In the genomic region with DNA sequence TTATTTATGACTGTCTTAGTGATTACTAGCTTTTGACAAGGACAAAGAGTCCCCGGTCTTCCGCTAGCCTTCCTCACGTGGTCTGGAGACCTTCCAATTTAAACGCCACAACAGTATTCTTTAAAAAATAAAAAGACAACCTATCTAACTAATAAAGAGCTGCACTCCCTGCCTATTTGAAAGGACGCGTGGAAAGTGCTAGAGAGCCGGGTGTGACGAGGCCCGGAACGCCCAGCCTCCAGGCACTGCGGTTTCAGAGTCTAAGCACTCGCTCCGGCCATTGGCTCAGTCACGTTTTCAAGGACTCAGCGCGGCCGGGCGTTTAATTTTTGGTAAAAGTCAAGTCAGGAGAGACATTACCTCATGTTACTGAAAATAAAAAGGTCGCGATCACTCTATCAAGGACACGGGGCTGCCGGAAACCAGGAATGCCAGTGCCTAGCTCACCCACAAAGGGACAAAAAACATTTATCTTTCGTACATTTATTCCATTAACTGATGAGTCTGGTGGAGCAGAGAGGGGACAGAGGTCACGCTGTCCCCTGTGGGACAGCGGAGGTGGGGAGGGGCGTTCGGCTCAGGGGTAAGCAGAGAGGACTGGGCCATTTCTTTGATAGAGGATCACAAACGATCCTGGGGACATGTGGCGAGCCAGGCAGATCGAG, we compare ENCODE assay signal across 8 mouse cellular contexts. TPM values are rescaled to one million over a fixed set of nuclear protein-coding genes. Genes with fewer than 3 reads are reported as not detected.
DNase-seq lines count a peak whose midpoint lies in the region; ATAC-seq and TF ChIP-seq lines count a peak whose summit lies in the region.

No protein-coding gene starts in this region.

- no peaks in the 10 kb centered on the region for H3K9me3 ChIP-seq in embryonic facial prominence, embryonic 14.5 days (ENCODE audit: control insufficient read depth, low read length)
- H3K9me3 ChIP-seq in liver, embryonic 12.5 days (replicated peaks) = no peaks in the 10 kb centered on the region

- H3K79me2 ChIP-seq in myocyte (ENCODE audit: control insufficient read depth, insufficient read depth) = peaks cover 21% of the 10 kb centered on the region

- 2% methylated on average over 30 of the region's 30 CpGs for WGBS in embryonic facial prominence, embryonic 14.5 days
- WGBS in liver, embryonic 12.5 days (ENCODE audit: insufficient replicate concordance) = under 1% methylated on average over 30 of the region's 30 CpGs

- peak overlapping the region; percentile 99 for H3K27ac ChIP-seq in embryonic facial prominence, embryonic 14.5 days (replicated peaks; ENCODE audit: low read depth, low read length)
- peak overlapping the region; percentile 98 for H3K27ac ChIP-seq in liver, embryonic 12.5 days

- peaks cover 30% of the 10 kb centered on the region for H3K36me3 ChIP-seq in embryonic facial prominence, embryonic 14.5 days (ENCODE audit: control insufficient read depth, insufficient read depth, low read length)
- H3K36me3 ChIP-seq in liver, embryonic 12.5 days = peaks cover 33% of the 10 kb centered on the region
- H3K36me3 ChIP-seq in myocyte (ENCODE audit: control insufficient read depth, insufficient read depth) = peaks cover 17% of the 10 kb centered on the region

- peak overlapping the region; percentile 85 for H3K4me2 ChIP-seq in embryonic facial prominence, embryonic 14.5 days (ENCODE audit: low read depth, low read length)
- H3K4me2 ChIP-seq in liver, embryonic 12.5 days = peak overlapping the region; percentile 81
- peak overlapping the region; percentile 92 for H3K4me2 ChIP-seq in myocyte (ENCODE audit: low read depth)

- peak overlapping the region; percentile 98 for H3ac ChIP-seq in myocyte (ENCODE audit: control insufficient read depth, insufficient read length)

- peak overlapping the region; percentile 89 for H3K9ac ChIP-seq in embryonic facial prominence, embryonic 14.5 days (ENCODE audit: low read depth, low read length)
- H3K9ac ChIP-seq in liver, embryonic 12.5 days = peak overlapping the region; percentile 91

- peak; percentile 10 for ATAC-seq in embryonic facial prominence, embryonic 14.5 days (ENCODE audit: low read depth)
- peak; percentile 1 for ATAC-seq in liver, embryonic 12.5 days

- peak; percentile 62 for TF ChIP-seq POLR2A in myocyte (IDR thresholded peaks at IDR 0.05; ENCODE audit: insufficient read length, low read depth)

- peak overlapping the region; percentile 95 for H3K4me3 ChIP-seq in embryonic facial prominence, embryonic 14.5 days (ENCODE audit: low read depth, low read length)
- peak overlapping the region; percentile 98 for H3K4me3 ChIP-seq in liver, embryonic 12.5 days
- H3K4me3 ChIP-seq in myocyte = peak overlapping the region; percentile 76

- peaks cover 8% of the 10 kb centered on the region; the same call in 1 of the 2 replicates for H3K4me1 ChIP-seq in embryonic facial prominence, embryonic 14.5 days (ENCODE audit: control insufficient read depth, insufficient read depth, low read length)
- H3K4me1 ChIP-seq in liver, embryonic 12.5 days = peaks cover 30% of the 10 kb centered on the region

- H3K27me3 ChIP-seq in embryonic facial prominence, embryonic 14.5 days (replicated peaks; ENCODE audit: control insufficient read depth, insufficient read depth, low read length) = no peaks in the 10 kb centered on the region
- no peaks in the 10 kb centered on the region for H3K27me3 ChIP-seq in liver, embryonic 12.5 days (replicated peaks)
- H3K27me3 ChIP-seq in myocyte (ENCODE audit: control insufficient read depth, insufficient read depth, insufficient read length) = no peaks in the 10 kb centered on the region

- DNase-seq in 3T3-L1 (ENCODE audit: low read depth, low spot score) = peak; percentile 94
- peak; percentile 87 to 92 for DNase-seq in adrenal gland, postnatal 36 days
- DNase-seq in embryonic facial prominence, embryonic 14.5 days (ENCODE audit: low spot score) = peak; percentile 89
- peak; percentile 87 to 88 for DNase-seq in heart, adult 9 months (ENCODE audit: low spot score in 2 of 2)
- DNase-seq in kidney, adult 9 months = peak; percentile 91
- DNase-seq in spleen, postnatal 4 days (ENCODE audit: low spot score in 2 of 2) = peak; percentile 77 to 88

TF ChIP-seq in myocyte, 11 proteins besides CTCF, POLR2A, EP300 and RAD21:
- TF ChIP-seq MAX (IDR thresholded peaks at IDR 0.05; ENCODE audit: low read depth) (no peak), MYOD1 (IDR thresholded peaks at IDR 0.05; ENCODE audit: control insufficient read depth in 1 of 3, insufficient read length in 2 of 3, low read depth in 2 of 3) (no peak), USF1 (IDR thresholded peaks at IDR 0.05; ENCODE audit: low read depth) (peak; percentile 78), POLR2AphosphoS2 (IDR thresholded peaks at IDR 0.05; ENCODE audit: insufficient read length, low read depth) (peak; percentile 23), E2F4 (IDR thresholded peaks at IDR 0.05; ENCODE audit: insufficient read depth) (no peak)

RNA-seq across cellular contexts. Expression of a gene that starts 0.8 kb away (rescaled TPM):
- total RNA-seq in adrenal gland, postnatal 36 days (2021) = 1,000 to 10,000 TPM; 1,561 to 3,265 TPM
- 2,298 and 2,577 TPM in 2 replicates for polyA plus RNA-seq in embryonic facial prominence, embryonic 14.5 days (2014; fragmentation: Nextera tagmentation; extraction: Ambion mirVana)
- 2,428 and 2,723 TPM in 2 replicates for polyA plus RNA-seq in liver, embryonic 12.5 days (2016; fragmentation: Nextera tagmentation; extraction: Ambion mirVana)
- 797 TPM for polyA plus RNA-seq in myocyte (2012; fragmentation: generic; extraction: Trizol)

Comparison
In these comparisons a context has a peak if more than half of its experiments do, and no peak if none do; other contexts are left out.
1. Peak in every context shown above with its lines: DNase-seq, ATAC-seq, H3K4me3 ChIP-seq and H3K27ac ChIP-seq.